In the genomic region with DNA sequence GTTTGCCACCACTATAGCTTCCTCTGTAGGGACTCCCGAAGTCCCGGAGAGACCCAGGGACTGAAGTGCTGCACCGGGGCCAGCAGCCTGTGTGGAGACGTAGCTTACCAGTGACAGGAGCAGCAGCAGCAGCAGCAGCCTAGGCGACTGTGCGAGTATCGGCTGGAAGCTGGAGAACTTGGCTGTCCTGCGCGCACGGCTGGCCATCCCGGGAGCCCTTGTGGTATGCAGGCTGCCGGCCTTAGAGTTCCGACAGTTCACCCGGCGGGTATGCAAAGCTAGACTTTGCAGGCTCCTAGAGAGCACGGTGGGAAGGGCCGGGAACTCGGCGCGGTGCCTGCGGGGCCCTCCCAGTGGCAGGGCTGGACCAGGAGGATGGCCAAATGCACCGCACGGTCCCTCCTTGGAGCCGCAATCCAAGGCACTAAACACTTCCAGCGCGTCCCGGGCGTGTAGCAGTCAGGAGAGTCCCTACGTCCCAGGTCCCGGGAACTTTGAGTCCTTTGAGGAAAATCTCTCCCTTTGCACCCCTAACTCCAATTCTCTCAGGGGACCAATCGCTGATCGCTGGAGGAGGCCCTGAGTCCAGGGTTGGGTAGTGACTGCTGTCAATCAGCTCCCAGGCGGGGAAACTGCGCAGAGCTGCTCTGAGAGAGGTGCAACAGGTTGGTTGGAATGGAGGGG, we compare ENCODE assay signal across 8 mouse cellular contexts. TPM values are rescaled to one million over a fixed set of nuclear protein-coding genes. Genes with fewer than 3 reads are reported as not detected.
DNase-seq lines count a peak whose midpoint lies in the region; ATAC-seq lines count a peak whose summit lies in the region.

A gene (minus strand): TSS at position 478 of the 684 bp plus-strand sequence.

- H3K4me1 ChIP-seq in embryonic facial prominence, embryonic 11.5 days (ENCODE audit: control insufficient read depth, insufficient read depth, low read length), result no peaks in the 10 kb centered on the region; the same call in 1 of the 2 replicates

- peak; percentile 14 for DNase-seq in cerebellum, adult 9-11 months
- no peak for DNase-seq in cerebellum, adult 11-12 months
- peak; percentile 88 for DNase-seq in embryonic facial prominence, embryonic 11.5 days (ENCODE audit: low spot score)
- DNase-seq in heart, adult 9 months (ENCODE audit: low spot score in 2 of 2), result peak; percentile 70 to 79
- DNase-seq in kidney, adult 8-10 months, result peak; percentile 84 to 85
- peak; percentile 63 for DNase-seq in liver
- peak; percentile 76 for DNase-seq in neural tube, embryonic 10.5 days (ENCODE audit: extremely low spot score, low spot score)
- peak; percentile 53 for DNase-seq in urinary bladder, postnatal 25 days (ENCODE audit: low spot score)

- H3K27me3 ChIP-seq in embryonic facial prominence, embryonic 11.5 days (ENCODE audit: control insufficient read depth, insufficient read depth, low read length), result peaks cover 16% of the 10 kb centered on the region; the same call in 1 of the 2 replicates

- WGBS in embryonic facial prominence, embryonic 11.5 days, result under 1% methylated on average over 34 of the region's 34 CpGs

- peaks cover 2% of the 10 kb centered on the region; the same call in 1 of the 2 replicates for H3K9me3 ChIP-seq in embryonic facial prominence, embryonic 11.5 days (replicated peaks; ENCODE audit: control insufficient read depth, low read length)

- peak within 1 kb of the TSS; percentile 50 for H3K9ac ChIP-seq in embryonic facial prominence, embryonic 11.5 days (replicated peaks; ENCODE audit: low read length)

- no peak within 1 kb of the TSS for H3K27ac ChIP-seq in embryonic facial prominence, embryonic 11.5 days (replicated peaks; ENCODE audit: low read depth, low read length)

- peak within 1 kb of the TSS; percentile 52 for H3K4me3 ChIP-seq in embryonic facial prominence, embryonic 11.5 days (ENCODE audit: low read depth, low read length)

- ATAC-seq in embryonic facial prominence, embryonic 11.5 days (replicated peaks; ENCODE audit: insufficient number of reproducible peaks, low FRiP score, low TSS enrichment, low read depth), result peak; percentile 93

- no peaks in the 10 kb centered on the region; the same call in 1 of the 2 replicates for H3K36me3 ChIP-seq in embryonic facial prominence, embryonic 11.5 days (replicated peaks; ENCODE audit: control insufficient read depth, insufficient read depth, low read depth, low read length)

- H3K4me2 ChIP-seq in embryonic facial prominence, embryonic 11.5 days (ENCODE audit: low read depth, low read length), result peak within 1 kb of the TSS; percentile 99

RNA-seq across cellular contexts. Expression of the gene that starts here (rescaled TPM):
- polyA plus RNA-seq in embryonic facial prominence, embryonic 11.5 days (2014; fragmentation: Nextera tagmentation; extraction: Ambion mirVana), result 4.4 and 4.7 TPM in 2 replicates
